Mouse (Mus musculus): ENCODE results near the gene Ranbp3.
"Not testable (repeated sequence)": the region's sequence is repeated elsewhere in the genome, so short reads cannot be mapped to it uniquely, and the experiment has no call there.

Ranbp3 gene

GRCm38 (mm10) chr17:56672941-56673646 lies at the start of gene Ranbp3:
TSS of gene Ranbp3 (plus strand) at chr17:56673294.
- peak; percentile 99 to 100 for DNase-seq (ENCODE audit: low spot score in 2 of 2)

GRCm38 (mm10) chr17:56625495-56625894 lies 47.6 kb upstream of the Ranbp3 start:
- DNase-seq (ENCODE audit: low spot score in 2 of 2): no peak

- no peak for DNase-seq (ENCODE audit: low spot score in 2 of 2)
These were observed 46.8 kb upstream of the Ranbp3 start for GRCm38 (mm10) chr17:56626260-56626659.

GRCm38 (mm10) chr17:56626754-56627470 lies 46.2 kb upstream of the Ranbp3 start, which contains the start of gene Lonp1:
TSS of gene Lonp1 (minus strand) at chr17:56626887.
- peak; percentile 98 for DNase-seq (ENCODE audit: low spot score in 2 of 2)

- no peak for DNase-seq (ENCODE audit: low spot score in 2 of 2)
These were observed 45.4 kb upstream of the Ranbp3 start, which contains the start of gene Catsperd for GRCm38 (mm10) chr17:56627530-56628277. TSS of gene Catsperd (plus strand) at chr17:56628143.

- not testable (repeated sequence) for DNase-seq (ENCODE audit: low spot score in 2 of 2)
These were observed 43.0 kb upstream of the Ranbp3 start for GRCm38 (mm10) chr17:56629800-56630781.

- no peak for DNase-seq (ENCODE audit: low spot score in 2 of 2)
These were observed 41.3 kb upstream of the Ranbp3 start for GRCm38 (mm10) chr17:56631807-56632206.

GRCm38 (mm10) chr17:56634023-56634422 lies 39.1 kb upstream of the Ranbp3 start:
- DNase-seq (ENCODE audit: low spot score in 2 of 2): no peak

GRCm38 (mm10) chr17:56643237-56643636 lies 29.9 kb upstream of the Ranbp3 start:
- no peak for DNase-seq (ENCODE audit: low spot score in 2 of 2)

- DNase-seq (ENCODE audit: low spot score in 2 of 2): no peak
These were observed 25.5 kb upstream of the Ranbp3 start for GRCm38 (mm10) chr17:56647546-56647945.

- no peak for DNase-seq (ENCODE audit: low spot score in 2 of 2)
These were observed 21.3 kb upstream of the Ranbp3 start for GRCm38 (mm10) chr17:56651801-56652200.

GRCm38 (mm10) chr17:56654771-56655170 lies 18.3 kb upstream of the Ranbp3 start:
- no peak for DNase-seq (ENCODE audit: low spot score in 2 of 2)

GRCm38 (mm10) chr17:56655311-56655710 lies 17.8 kb upstream of the Ranbp3 start:
- no peak for DNase-seq (ENCODE audit: low spot score in 2 of 2)

GRCm38 (mm10) chr17:56656171-56656570 lies 16.9 kb upstream of the Ranbp3 start:
- no peak for DNase-seq (ENCODE audit: low spot score in 2 of 2)

GRCm38 (mm10) chr17:56663659-56664058 lies 9.4 kb upstream of the Ranbp3 start:
- DNase-seq (ENCODE audit: low spot score in 2 of 2): no peak

- no peak for DNase-seq (ENCODE audit: low spot score in 2 of 2)
These were observed 8.8 kb upstream of the Ranbp3 start for GRCm38 (mm10) chr17:56664333-56664732.

GRCm38 (mm10) chr17:56666384-56666783 lies 6.7 kb upstream of the Ranbp3 start:
- no peak for DNase-seq (ENCODE audit: low spot score in 2 of 2)

- DNase-seq (ENCODE audit: low spot score in 2 of 2): no peak
These were observed 5.5 kb upstream of the Ranbp3 start for GRCm38 (mm10) chr17:56667591-56667990.

- peak; percentile 84 to 93 for DNase-seq (ENCODE audit: low spot score in 2 of 2)
These were observed 4.5 kb upstream of the Ranbp3 start for GRCm38 (mm10) chr17:56668384-56669144.

- no peak for DNase-seq (ENCODE audit: low spot score in 2 of 2)
These were observed 3.3 kb upstream of the Ranbp3 start for GRCm38 (mm10) chr17:56669766-56670165.

Measured in right cerebral cortex, postnatal 10 days (tissue).